Mouse (Mus musculus) brain, embryonic 14.5 days (tissue): ENCODE data around the gene Ywhab. TPM values are rescaled to one million over a fixed set of nuclear protein-coding genes. Genes with fewer than 3 reads are reported as not detected.

Experiments used
- DNase-seq: peaks from one replicate; pipeline ENCODE4 v3.0.0-alpha.2; 2011; ENCODE audit warnings: low read depth
- CTCF ChIP-seq: fragments of 200-500 bp; IDR thresholded peaks from 2 replicates; pipeline ENCODE4 v1.5.1; 2012; ENCODE audit warnings: inconsistent platforms, mild to moderate bottlenecking, moderate library complexity, borderline replicate concordance; ENCODE audit not compliant: insufficient read depth, insufficient read length; ENCODE audit errors: extremely low read depth
- POLR2A ChIP-seq: fragments of 200-500 bp; IDR thresholded peaks from 2 replicates; pipeline ENCODE4 v1.6.1; 2012; ENCODE audit warnings: mild to moderate bottlenecking, inconsistent platforms, borderline replicate concordance; ENCODE audit not compliant: poor library complexity, insufficient read depth, insufficient read length, severe bottlenecking; ENCODE audit errors: extremely low read depth
- polyA plus RNA-seq: library from polyadenylated mRNA; depleted of rRNA; stranded (reverse); fragments of >200 nt; gene quantifications from 2 replicates; pipeline ENCODE4 v1.2.3, GENCODE M21; 2012; rRNA removed

Gene Ywhab
- polyA plus RNA-seq, 1 experiment, result 214 TPM

- TF ChIP-seq CTCF (no peak), POLR2A (no peak)
- peak; percentile 35 for DNase-seq
Observed at GRCm38 (mm10) chr2:164047197-164047690, 52.5 kb downstream of the Ywhab start.

GRCm38 (mm10) chr2:164053767-164054166 is 59.0 kb downstream of the Ywhab start:
- no peak for DNase-seq
- TF ChIP-seq POLR2A (no peak), CTCF (no peak)

GRCm38 (mm10) chr2:164054671-164055070 is 59.9 kb downstream of the Ywhab start:
- no peak for TF ChIP-seq CTCF
- no peak for TF ChIP-seq POLR2A
- DNase-seq, result no peak

GRCm38 (mm10) chr2:164059634-164060235 is 65.0 kb downstream of the Ywhab start:
- TF ChIP-seq CTCF (no peak), POLR2A (no peak)
- DNase-seq, result no peak

Other genes with a start within 250 kb of the Ywhab start
- 3.1 and 3.7 TPM in 2 replicates for gene Ada, start 244.7 kb upstream of the Ywhab start, polyA plus RNA-seq
- 0.24 and 0.27 TPM in 2 replicates for gene Ccn5, start 174.1 kb upstream of the Ywhab start, polyA plus RNA-seq
- gene Kcnk15, start 141.3 kb upstream of the Ywhab start, polyA plus RNA-seq, result 0.03 and 0.08 TPM in 2 replicates
- 5.6 and 13.4 TPM in 2 replicates for gene Rims4, start 76.3 kb upstream of the Ywhab start, polyA plus RNA-seq
- 2.7 and 2.8 TPM in 2 replicates for gene Pabpc1l, start 30.5 kb downstream of the Ywhab start, polyA plus RNA-seq
- gene Stk4, start 75.4 kb downstream of the Ywhab start, polyA plus RNA-seq, result 21.7 and 24.8 TPM in 2 replicates
- gene Tomm34, start 76.2 kb downstream of the Ywhab start, polyA plus RNA-seq, result 30.8 and 36.0 TPM in 2 replicates
- gene Kcns1, start 176.2 kb downstream of the Ywhab start, polyA plus RNA-seq, result 0.83 and 1.5 TPM in 2 replicates
- not detected in 2 replicates for gene Wfdc5, start 187.8 kb downstream of the Ywhab start, polyA plus RNA-seq
- not detected in 2 replicates for gene Wfdc12, start 195.6 kb downstream of the Ywhab start, polyA plus RNA-seq
- gene Wfdc15a, start 205.2 kb downstream of the Ywhab start, polyA plus RNA-seq, result not detected in 2 replicates
- gene Wfdc15b, start 226.7 kb downstream of the Ywhab start, polyA plus RNA-seq, result not detected in 2 replicates
- not detected in 2 replicates for gene Svs2, start 243.5 kb downstream of the Ywhab start, polyA plus RNA-seq